Mouse (Mus musculus) heart, embryonic 15.5 days (tissue): Measurements from ENCODE around the gene Lmnb2. TPM values are rescaled to one million over a fixed set of nuclear protein-coding genes. Genes with fewer than 3 reads are reported as not detected.

Experiments
- ATAC-seq: fragments of 200-750 bp; cut with Nextera tagmentation; replicated peaks from 2 replicates; pipeline ENCODE4 v1.8.0; 2017; ENCODE audit warnings: low read depth, moderate TSS enrichment; ENCODE audit not compliant: insufficient number of reproducible peaks, insufficient read depth, low FRiP score
- H3K27ac ChIP-seq: fragments of 300-500 bp; sonication (generic); 2 replicates; pipeline ENCODE4 v1.5.1; 2015; ENCODE audit warnings: mild to moderate bottlenecking, inconsistent platforms
- H3K27me3 ChIP-seq: fragments of 300-500 bp; sonication (generic); 2 replicates; pipeline ENCODE4 v1.6.1; 2015; ENCODE audit warnings: inconsistent platforms
- H3K36me3 ChIP-seq: fragments of 300-500 bp; sonication (generic); 2 replicates; pipeline ENCODE4 v1.6.1; 2015; ENCODE audit warnings: mild to moderate bottlenecking, inconsistent platforms
- H3K4me1 ChIP-seq: fragments of 300-500 bp; sonication (generic); replicated peaks from 2 replicates; pipeline ENCODE4 v1.6.1; 2015; ENCODE audit warnings: inconsistent platforms
- H3K4me2 ChIP-seq: fragments of 300-500 bp; sonication (generic); 2 replicates; pipeline ENCODE4 v1.6.1; 2015; ENCODE audit warnings: inconsistent platforms, mild to moderate bottlenecking, moderate library complexity
- H3K4me3 ChIP-seq: fragments of 300-500 bp; sonication (generic); 2 replicates; pipeline ENCODE4 v1.5.1; 2015; ENCODE audit warnings: mild to moderate bottlenecking, inconsistent platforms
- H3K9ac ChIP-seq: fragments of 300-500 bp; sonication (generic); 2 replicates; pipeline ENCODE4 v1.6.1; 2015; ENCODE audit warnings: mild to moderate bottlenecking, inconsistent platforms
- H3K9me3 ChIP-seq: fragments of 300-500 bp; sonication (generic); replicated peaks from 2 replicates; pipeline ENCODE4 v1.6.1; 2016; ENCODE audit warnings: inconsistent platforms
- WGBS: fragments of 180-500 bp; shearing (Covaris S2); methylation state at CpG from one replicate; pipeline ENCODE4 v1.1.7; 2015; ENCODE audit warnings: mixed read lengths; 5-methylcytosine and 5-hydroxymethylcytosine counted together
- polyA plus RNA-seq: library from polyadenylated mRNA; unstranded; fragments of >200 nt; fragmentation: Nextera tagmentation; extraction: Ambion mirVana; gene quantifications from 2 replicates; pipeline ENCODE4 v1.2.1, GENCODE M21; 2015

The Lmnb2 gene
- polyA plus RNA-seq, 1 experiment from 2014 or later, result 22.0 TPM

DNA sequence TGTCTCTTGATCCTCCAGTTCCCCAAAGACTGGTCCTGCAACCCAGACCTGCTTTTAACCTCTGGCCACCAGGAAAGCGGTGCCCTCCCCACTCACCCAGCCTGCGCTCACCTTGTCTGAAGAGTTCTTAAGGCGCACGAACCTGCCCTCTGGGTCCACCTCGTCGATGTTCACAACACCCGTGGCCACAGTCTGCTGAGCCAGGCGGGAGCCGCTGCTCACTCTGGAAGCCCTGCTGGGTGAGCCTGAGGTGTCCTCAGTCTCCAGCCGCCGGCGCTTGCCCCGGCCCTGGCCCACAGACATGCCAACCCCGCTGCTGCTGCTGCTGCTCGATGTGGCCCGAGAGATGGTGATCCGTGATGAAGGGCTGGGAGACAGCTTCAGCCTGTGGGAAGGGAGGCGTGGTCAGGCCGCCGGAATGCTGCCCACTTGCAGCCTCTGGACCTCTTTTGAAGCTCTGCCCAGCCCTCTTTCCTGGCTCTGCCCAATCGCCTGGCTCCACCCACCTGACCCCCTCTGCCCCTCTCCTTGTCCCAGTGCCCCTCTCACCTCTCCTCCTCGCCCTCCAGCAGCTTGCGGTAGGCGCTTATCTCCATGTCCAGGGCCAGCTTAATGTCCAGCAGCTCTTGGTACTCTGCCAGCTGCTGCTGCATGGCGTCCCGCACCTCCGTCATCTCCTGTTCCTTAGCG is 13.9 kb downstream of the Lmnb2 start:
- no peak overlapping the region for H3K9ac ChIP-seq
- H3K36me3 ChIP-seq, result peaks cover 55% of the 10 kb centered on the region

DNA sequence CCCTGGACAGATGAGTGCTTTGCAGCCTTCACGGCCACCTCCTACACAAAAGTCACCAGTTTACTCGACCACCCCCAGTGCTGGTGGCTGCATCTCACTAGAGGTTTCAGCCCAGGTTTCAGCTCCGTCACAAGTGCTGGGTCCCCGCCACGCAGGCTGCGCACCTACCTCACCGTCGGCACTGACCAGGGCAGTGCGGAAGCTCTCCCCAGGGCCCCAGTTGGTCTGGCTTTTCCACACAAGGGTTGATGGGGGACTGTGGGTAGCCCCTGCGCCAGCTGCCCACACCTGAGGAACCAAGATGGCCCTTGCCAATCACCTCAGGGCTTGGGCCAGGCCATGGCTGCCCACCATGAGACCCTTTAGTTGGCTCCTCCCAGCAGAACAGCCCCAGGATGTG is 14.8 kb downstream of the Lmnb2 start:
- H3K4me3 ChIP-seq, result no peak overlapping the region
- no peak overlapping the region for H3K27ac ChIP-seq
- H3K36me3 ChIP-seq, result peaks cover 49% of the 10 kb centered on the region
- no peak overlapping the region for H3K9ac ChIP-seq
- no peak for ATAC-seq
- no peaks in the 10 kb centered on the region for H3K27me3 ChIP-seq
- H3K9me3 ChIP-seq, result no peaks in the 10 kb centered on the region
- WGBS, result 92% methylated on average over 10 of the region's 10 CpGs
- peaks cover 25% of the 10 kb centered on the region for H3K4me1 ChIP-seq
- H3K4me2 ChIP-seq, result no peak overlapping the region

More for the DNA sequence above, 13.9 kb downstream of the Lmnb2 start:
- H3K27me3 ChIP-seq, result no peaks in the 10 kb centered on the region
- WGBS, result 73% methylated on average over 28 of the region's 28 CpGs
- H3K4me2 ChIP-seq, result no peak overlapping the region
- H3K9me3 ChIP-seq, result no peaks in the 10 kb centered on the region
- 0 out of 2 replicates have a peak overlapping the region, but pooled peaks have one; percentile 24 for H3K27ac ChIP-seq
- H3K4me3 ChIP-seq, result no peak overlapping the region
- peaks cover 19% of the 10 kb centered on the region for H3K4me1 ChIP-seq
- ATAC-seq, result no peak

GRCm38 (mm10) chr10:80902273-80902940 is 15.6 kb downstream of the Lmnb2 start:
- Histone ChIP-seq H3K4me2 (no peak overlapping the region), H3K4me1 (peaks cover 31% of the 10 kb centered on the region), H3K9ac (no peak overlapping the region), H3K27ac (no peak overlapping the region), H3K4me3 (no peak overlapping the region), H3K27me3 (0 out of 2 replicates have a peak, but pooled peaks cover 5% of the 10 kb centered on the region), H3K9me3 (no peaks in the 10 kb centered on the region), H3K36me3 (peaks cover 40% of the 10 kb centered on the region)
- ATAC-seq, result no peak
- WGBS, result 91% methylated on average over 9 of the region's 9 CpGs

DNA sequence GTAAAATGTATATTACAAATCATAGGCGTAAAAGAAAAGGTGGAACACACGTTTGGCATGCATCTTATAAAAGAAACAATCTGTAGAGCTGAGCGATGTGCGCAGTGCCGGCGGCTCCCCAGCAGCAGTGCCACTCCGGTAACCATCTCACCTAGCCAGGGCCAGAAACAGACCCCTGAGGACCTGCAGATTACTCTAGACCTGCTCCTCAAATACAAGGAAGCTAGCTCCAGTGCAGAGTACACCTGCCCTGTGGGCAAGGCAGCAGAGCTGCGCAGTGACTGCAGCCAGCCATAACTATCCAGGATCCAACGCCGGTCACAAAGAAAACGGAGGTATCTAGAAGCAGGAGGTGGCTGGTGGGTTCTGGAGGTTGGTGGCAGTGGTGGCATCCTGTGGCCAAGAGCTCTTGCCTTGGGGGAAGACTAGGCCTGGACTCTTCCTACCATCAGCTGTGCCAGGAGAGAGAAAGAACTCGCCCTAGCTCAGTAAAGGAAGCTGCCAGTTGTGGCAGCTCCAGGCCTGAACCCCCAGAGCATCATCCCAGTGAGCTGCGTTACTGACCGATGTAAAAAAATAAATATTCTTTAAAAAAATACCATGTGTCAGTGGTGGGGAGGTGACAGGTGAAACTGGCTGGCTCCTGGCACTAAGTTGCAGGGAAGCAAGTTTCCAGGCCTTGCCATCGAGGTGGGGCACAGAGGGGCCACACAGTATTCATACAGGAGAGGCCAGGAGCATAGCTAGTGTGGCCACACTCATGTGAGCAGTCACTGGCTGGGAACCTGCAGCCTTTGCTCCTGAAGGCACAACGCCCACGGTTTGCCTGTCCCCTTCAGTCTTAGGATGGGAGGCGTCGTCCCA is 16.4 kb downstream of the Lmnb2 start:
- no peak for ATAC-seq
- peak overlapping the region; percentile 98 for H3K4me3 ChIP-seq
- peak overlapping the region; percentile 96 for H3K4me2 ChIP-seq
- H3K9me3 ChIP-seq, result no peaks in the 10 kb centered on the region
- peak overlapping the region; percentile 65 for H3K27ac ChIP-seq
- peak overlapping the region; percentile 38; the same call in 1 of the 2 replicates for H3K9ac ChIP-seq
- H3K36me3 ChIP-seq, result peaks cover 37% of the 10 kb centered on the region
- H3K27me3 ChIP-seq, result 0 out of 2 replicates have a peak, but pooled peaks cover 5% of the 10 kb centered on the region
- H3K4me1 ChIP-seq, result peaks cover 31% of the 10 kb centered on the region
- 87% methylated on average over 19 of the region's 19 CpGs for WGBS

DNA sequence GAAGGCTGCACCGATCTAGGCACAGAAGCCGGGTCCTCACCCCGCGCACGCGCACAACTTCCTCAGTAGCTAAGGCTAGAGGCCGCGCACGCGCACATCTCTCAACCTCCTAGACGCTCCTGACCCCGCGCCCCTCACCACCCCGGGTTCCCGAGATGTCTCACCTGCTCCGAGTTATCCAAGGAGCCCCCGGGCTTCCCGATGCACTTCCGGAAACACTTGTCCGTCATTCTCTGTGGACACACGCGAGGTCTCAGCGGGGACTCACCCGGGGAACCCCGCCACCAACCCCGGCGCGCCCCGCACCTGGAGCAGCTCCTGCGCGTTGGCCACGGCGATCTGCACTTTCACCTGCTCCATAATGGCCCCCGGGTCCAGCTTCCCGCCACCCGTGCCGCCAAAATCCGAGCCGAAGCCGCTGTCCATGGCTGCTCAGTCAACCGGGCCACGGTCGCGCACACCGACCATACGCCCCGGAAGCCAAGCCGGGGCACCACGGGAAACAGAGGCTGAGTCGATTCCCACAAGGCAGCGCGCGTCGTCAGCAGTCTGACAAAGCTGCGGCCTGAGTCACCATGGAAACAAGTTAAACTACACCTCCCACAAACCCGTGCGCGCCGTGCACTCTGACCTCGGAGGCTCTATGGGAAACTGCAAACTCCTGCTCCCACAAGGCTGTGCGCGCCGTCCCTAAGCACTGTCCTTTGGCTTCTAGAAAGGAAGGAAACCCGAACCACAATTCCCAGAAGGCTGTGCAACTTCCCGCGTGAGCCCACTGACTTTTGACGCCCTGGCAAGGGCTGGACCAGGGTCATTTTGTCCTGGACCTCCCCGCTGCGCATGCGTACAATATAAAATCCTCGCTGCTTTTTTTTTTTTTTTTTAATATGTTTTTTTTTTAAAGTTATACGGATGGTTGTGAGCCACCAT is 17.5 kb downstream of the Lmnb2 start, which contains the start of gene Timm13:
Gene Timm13, minus strand, starts transcription at position 652 of the 930 bp plus-strand sequence.
- H3K9me3 ChIP-seq, result no peaks in the 10 kb centered on the region
- peak within 1 kb of the TSS; percentile 89 for H3K27ac ChIP-seq
- WGBS, result under 1% methylated on average over 72 of the region's 72 CpGs
- peak within 1 kb of the TSS; percentile 98 for H3K4me3 ChIP-seq
- 0 out of 2 replicates have a peak, but pooled peaks cover 5% of the 10 kb centered on the region for H3K27me3 ChIP-seq
- H3K36me3 ChIP-seq, result peaks cover 30% of the 10 kb centered on the region
- peak within 1 kb of the TSS; percentile 96 for H3K4me2 ChIP-seq
- peak; percentile 96 for ATAC-seq
- H3K4me1 ChIP-seq, result peaks cover 31% of the 10 kb centered on the region
- peak within 1 kb of the TSS; percentile 95 for H3K9ac ChIP-seq

GRCm38 (mm10) chr10:80899591-80900317 is 18.3 kb downstream of the Lmnb2 start:
- WGBS, result 15% methylated on average over 25 of the region's 25 CpGs
- H3K36me3 ChIP-seq, result peaks cover 24% of the 10 kb centered on the region

GRCm38 (mm10) chr10:80899074-80899473 is 19.0 kb downstream of the Lmnb2 start:
- ATAC-seq, result no peak
- Histone ChIP-seq H3K4me3 (no peak overlapping the region), H3K9me3 (no peaks in the 10 kb centered on the region), H3K27ac (no peak overlapping the region), H3K4me1 (peaks cover 28% of the 10 kb centered on the region), H3K9ac (no peak overlapping the region), H3K36me3 (peaks cover 20% of the 10 kb centered on the region), H3K4me2 (no peak overlapping the region), H3K27me3 (0 out of 2 replicates have a peak, but pooled peaks cover 5% of the 10 kb centered on the region)
- 87% methylated on average over 8 of the region's 8 CpGs for WGBS

More at GRCm38 (mm10) chr10:80899591-80900317, 18.3 kb downstream of the Lmnb2 start:
- H3K27me3 ChIP-seq, result 0 out of 2 replicates have a peak, but pooled peaks cover 5% of the 10 kb centered on the region
- H3K4me2 ChIP-seq, result peak overlapping the region; percentile 96
- H3K4me3 ChIP-seq, result peak overlapping the region; percentile 98
- ATAC-seq, result no peak
- peaks cover 31% of the 10 kb centered on the region for H3K4me1 ChIP-seq
- peak overlapping the region; percentile 95 for H3K9ac ChIP-seq
- H3K9me3 ChIP-seq, result no peaks in the 10 kb centered on the region
- peak overlapping the region; percentile 89; the same call in 1 of the 2 replicates for H3K27ac ChIP-seq

DNA sequence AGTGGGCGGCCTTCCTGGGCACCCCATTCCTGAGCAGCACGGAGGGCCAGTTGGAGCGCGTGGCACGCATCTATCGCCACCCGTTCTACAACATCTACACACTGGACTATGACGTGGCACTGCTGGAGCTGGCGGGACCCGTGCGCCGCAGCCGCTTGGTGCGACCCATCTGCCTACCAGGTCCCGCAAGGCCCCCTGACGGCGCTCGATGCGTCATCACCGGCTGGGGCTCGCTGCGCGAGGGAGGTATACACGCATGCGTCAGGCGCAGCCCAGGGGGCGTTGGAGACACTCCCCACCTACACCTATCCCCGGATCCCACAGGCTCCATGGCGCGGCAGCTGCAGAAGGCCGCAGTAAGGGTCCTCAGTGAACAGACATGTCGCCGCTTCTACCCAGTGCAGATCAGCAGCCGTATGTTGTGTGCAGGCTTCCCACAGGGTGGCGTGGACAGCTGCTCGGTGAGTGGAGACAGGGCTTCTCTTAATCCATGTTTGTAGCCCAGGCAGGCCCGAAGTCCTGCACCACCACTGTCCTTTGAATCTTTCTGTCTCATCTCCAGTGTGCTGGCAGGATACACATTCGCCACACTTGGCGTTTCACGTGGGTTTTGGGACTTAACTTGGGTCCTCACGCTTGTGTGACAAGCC is 20.1 kb downstream of the Lmnb2 start:
- Histone ChIP-seq H3K36me3 (peaks cover 12% of the 10 kb centered on the region), H3K9me3 (no peaks in the 10 kb centered on the region), H3K27me3 (0 out of 2 replicates have a peak, but pooled peaks cover 5% of the 10 kb centered on the region), H3K4me1 (peaks cover 26% of the 10 kb centered on the region), H3K4me2 (peak overlapping the region; percentile 45), H3K4me3 (peak overlapping the region; percentile 13; the same call in 1 of the 2 replicates), H3K9ac (peak overlapping the region; percentile 29), H3K27ac (no peak overlapping the region)
- WGBS, result 29% methylated on average over 41 of the region's 41 CpGs
- no peak for ATAC-seq
